Mouse (Mus musculus): ENCODE data around the gene Ghdc.

Gene Ghdc

DNA sequence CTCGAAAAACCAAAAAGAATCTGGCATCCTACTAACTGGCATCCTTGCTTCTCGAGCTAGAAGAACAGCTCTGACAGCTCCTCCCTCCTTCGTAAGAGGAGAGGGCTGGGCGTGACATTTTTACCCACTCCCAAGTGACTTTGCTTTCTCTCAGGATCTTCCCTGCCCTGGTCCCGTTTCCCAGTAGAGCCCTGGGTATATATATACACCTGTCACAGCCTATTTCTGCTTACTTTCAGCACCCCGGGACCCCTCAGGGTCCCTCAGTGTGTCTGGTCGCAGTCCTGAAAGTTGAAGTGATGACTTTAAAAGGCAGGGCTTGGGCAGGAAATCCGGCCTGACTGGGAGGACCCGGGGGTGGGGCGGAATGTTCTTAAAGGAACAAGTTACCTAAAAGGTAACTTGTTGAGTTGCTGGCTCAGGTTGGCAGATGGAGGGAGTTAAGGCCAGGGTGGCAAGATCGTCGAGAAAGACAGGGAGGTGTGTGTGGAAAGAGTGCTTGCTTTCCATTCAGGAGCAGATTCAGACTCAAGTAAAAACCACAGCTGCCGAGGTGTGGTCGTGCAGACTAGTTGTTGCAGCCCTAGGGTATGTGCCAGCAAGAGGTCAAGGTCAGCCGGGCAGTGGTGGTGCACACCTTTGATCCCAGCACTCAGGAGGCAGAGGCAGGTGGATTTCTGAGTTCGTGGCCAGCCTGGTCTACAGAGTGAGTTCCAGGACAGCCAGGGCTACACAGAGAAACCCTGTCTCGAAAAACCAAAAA lies at the start of gene Ghdc:
Ghdc (minus strand) TSS at position 312 of the 763 bp plus-strand sequence.
- peak; percentile 74 to 75 for DNase-seq

GRCm38 (mm10) chr11:100820047-100820446 lies 49.3 kb upstream of the Ghdc start:
- no peak for DNase-seq

- DNase-seq: no peak
Observed at GRCm38 (mm10) chr11:100819626-100820025, 48.9 kb upstream of the Ghdc start.

DNA sequence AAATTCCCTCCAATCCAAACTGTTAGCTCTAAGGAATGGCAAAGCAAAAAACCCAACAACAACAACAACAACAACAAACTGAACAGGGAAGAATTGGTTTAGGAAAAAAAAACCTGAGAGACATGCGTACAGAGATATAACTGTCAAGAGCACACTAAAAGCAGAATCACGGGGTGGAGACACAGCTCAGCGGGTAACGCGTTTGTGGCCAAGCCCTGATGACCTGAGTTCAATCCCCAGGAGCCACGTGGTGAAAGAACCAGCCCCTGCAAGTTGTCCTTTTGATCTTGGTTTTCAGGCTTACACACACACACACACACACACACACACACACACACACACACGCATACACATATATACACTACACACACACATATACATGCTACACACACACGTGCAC lies 48.3 kb upstream of the Ghdc start:
- no peak for DNase-seq

DNA sequence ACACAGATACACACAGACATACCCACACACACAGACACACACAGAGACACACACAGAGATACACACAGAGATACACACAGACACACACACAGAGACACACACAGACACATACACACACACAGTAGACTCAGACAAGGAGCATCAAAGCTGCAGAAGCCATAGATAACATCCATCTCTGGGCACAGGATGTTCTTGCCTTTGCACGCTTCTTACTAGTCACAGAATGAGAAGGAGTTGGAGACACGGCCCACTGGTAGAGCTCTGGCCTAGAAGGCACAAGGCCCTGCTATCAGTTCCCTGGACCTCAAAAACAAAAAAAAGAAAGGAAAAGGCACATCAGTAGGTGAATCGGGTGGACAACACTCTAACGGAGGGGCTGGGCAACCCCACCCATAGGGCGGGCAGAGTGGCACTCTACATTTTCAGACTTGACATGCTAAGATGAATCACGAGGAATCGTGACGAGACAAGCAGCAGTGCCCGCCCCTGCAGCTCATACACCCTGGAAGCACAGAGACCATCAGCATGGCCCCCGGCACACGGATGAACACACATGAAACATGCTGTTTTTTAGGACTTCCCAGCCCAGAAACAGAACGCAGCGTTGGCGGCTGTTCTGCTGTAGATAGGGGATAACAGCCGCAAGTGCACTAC lies 47.7 kb upstream of the Ghdc start:
- no peak for DNase-seq

- peak; percentile 78 for DNase-seq
Observed at GRCm38 (mm10) chr11:100817311-100817710, 46.6 kb upstream of the Ghdc start.

GRCm38 (mm10) chr11:100816801-100817200 lies 46.0 kb upstream of the Ghdc start:
- DNase-seq: peak; percentile 53 to 62

- no peak for DNase-seq
Observed at GRCm38 (mm10) chr11:100816342-100816741, 45.6 kb upstream of the Ghdc start.

- peak; percentile 30 to 45 for DNase-seq
Observed at GRCm38 (mm10) chr11:100814498-100814897, 43.7 kb upstream of the Ghdc start.

DNA sequence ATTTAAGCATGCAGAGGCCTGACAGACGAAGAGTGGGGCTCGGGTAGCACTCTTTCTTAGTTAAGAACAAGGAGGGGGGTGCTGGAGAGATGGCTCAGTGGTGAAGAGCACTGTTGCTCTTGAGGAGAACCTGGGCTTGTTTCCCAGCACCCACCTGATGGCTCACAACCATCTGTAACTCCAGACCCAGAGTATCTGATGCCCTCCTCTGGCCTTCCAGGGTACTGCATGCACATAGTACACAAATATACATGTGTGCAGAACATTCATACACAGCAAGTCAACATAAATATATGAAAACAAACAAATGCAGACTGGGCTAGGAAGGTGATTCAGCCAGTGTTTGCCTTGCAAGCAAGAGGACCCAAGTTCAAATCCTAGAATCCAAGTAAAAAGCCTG lies 40.4 kb upstream of the Ghdc start:
- DNase-seq: no peak

GRCm38 (mm10) chr11:100810516-100810915 lies 39.8 kb upstream of the Ghdc start:
- DNase-seq: no peak

DNA sequence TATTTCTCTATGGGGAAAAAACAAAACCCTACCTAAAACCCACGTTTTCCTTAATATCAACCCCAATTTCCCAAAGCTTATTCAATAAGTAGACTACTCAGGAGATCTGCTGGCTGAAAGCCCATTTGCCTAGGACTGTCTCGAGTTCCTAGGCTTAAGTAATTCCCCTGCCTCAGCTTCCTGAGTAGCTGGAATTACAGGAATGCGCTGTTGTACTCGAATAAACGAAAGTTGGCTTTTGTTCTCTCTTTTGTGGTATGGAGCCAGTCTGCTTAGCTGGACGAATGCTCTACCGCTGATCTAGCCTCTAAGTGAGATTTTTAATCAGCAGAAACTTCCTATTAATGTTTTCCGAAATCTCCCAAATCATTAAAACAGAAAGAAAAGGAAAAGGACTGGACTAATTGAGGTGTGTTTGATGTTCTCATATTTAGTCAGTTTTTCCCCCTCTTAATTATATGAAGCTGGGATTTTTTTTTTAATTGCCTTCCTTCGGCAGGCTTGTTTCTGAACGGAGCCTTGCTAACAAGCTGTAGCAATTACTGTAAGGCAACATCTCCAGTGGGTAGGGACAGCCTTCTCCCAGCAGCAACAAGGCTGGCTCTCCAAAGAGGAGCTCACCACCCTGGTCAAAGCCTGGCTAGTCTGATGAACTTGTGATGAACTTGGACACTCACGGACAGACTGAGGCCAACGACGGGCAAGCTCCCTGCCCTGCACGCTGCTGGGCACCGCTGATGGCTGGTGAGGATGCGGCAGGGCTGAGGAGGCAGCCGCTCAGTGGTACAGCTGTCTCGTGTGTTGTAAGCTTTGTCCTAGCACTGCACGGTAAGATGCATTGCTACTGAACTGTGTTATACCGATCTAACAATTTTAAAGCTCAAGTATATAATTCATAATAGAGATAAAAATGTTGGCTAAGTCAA lies 35.9 kb upstream of the Ghdc start:
- no peak for DNase-seq

GRCm38 (mm10) chr11:100805535-100805934 lies 34.8 kb upstream of the Ghdc start:
- no peak for DNase-seq

- no peak for DNase-seq
Observed at GRCm38 (mm10) chr11:100804409-100804808, 33.7 kb upstream of the Ghdc start.

GRCm38 (mm10) chr11:100799426-100799825 lies 28.7 kb upstream of the Ghdc start:
- DNase-seq: no peak

- no peak for DNase-seq
Observed at GRCm38 (mm10) chr11:100796585-100796984, 25.8 kb upstream of the Ghdc start.

DNA sequence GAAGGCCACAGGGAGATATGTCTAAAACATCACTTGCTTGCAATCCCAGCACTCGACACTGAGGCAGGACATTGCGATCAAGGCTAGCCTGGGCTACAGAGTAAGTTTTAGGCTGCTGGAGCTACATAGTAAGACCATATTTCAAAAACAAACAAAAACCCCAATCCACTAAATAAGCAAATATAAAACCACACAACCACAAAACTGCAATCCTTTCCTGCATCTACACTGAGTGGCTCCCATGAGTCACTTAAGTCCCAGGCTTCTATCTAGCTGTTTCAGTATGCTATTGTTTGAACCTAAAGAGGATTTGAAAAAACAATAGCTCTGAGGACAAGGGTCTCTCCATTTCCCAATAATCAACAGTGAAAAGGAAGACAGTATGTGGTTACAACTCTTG lies 24.6 kb upstream of the Ghdc start:
- DNase-seq: no peak

- no peak for DNase-seq
Observed at GRCm38 (mm10) chr11:100791457-100792049, 20.8 kb upstream of the Ghdc start.

GRCm38 (mm10) chr11:100790644-100791043 lies 19.9 kb upstream of the Ghdc start:
- DNase-seq: peak; percentile 68 to 73

GRCm38 (mm10) chr11:100789702-100790101 lies 18.9 kb upstream of the Ghdc start:
- no peak for DNase-seq

DNA sequence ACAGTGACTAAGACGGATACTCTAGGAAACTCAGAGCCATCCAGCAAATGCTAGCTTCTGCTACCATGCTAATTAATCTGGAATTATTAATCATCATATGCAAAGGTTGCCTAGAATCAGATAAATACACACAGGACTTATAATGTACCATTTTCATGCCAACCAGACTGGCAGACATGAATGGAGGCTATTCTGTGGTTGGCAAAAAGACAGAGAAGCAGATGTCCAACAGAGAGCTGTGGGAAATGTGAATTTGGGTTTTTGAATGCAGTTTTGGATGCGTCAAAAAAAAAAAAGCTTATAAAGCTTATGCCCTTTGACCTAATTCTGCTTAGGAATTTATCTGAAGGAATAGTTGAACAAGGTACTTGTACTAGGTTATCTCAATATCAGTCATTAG lies 15.0 kb upstream of the Ghdc start:
- no peak for DNase-seq

DNA sequence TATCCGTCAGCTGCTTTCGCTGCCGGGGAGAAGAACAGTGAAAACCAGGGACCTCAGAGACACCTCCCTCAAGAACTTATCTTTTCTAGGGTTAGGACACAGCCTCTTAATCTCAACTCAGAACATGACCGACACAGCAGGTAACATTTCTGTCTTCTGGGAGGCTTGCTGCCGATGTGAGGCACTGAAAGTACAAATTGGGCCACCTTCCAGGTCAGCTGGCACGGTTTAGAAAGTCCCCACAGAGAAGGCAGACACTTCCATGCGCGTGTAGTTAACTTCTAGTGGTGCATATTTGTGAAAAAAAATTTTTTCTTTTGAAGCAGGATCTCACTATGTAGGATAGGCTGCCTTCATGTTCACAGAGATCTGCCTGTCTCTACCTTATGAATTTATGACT lies 13.5 kb upstream of the Ghdc start:
- peak; percentile 50 to 51 for DNase-seq

- DNase-seq: no peak
Observed at GRCm38 (mm10) chr11:100782568-100782967, 11.8 kb upstream of the Ghdc start.
